In genomic region chr1:62901375-62901774, GRCm38 (mm10) we compare ENCODE assay signal across 12 mouse cellular contexts.
DNase-seq lines count a peak whose midpoint lies in the region; ATAC-seq lines count a peak whose summit lies in the region.
"Had no signal": no experiment of that assay in that cellular context is flagged by ENCODE, and none has a peak within 500 bp of the region (broad histone marks: within the 10 kb centered on the region; RNA-seq: fewer than 3 reads in every experiment).

No protein-coding gene starts in this region.

- H3K27me3 ChIP-seq in embryonic facial prominence, embryonic 14.5 days (replicated peaks; ENCODE audit: control insufficient read depth, insufficient read depth, low read length), result no peaks in the 10 kb centered on the region
- H3K27me3 ChIP-seq: forebrain, embryonic 12.5 days; hindbrain, embryonic 15.5 days had no signal

- no peak for ATAC-seq in embryonic facial prominence, embryonic 14.5 days (ENCODE audit: low read depth)

- peak; percentile 20 for DNase-seq in embryo, embryonic 10 days (ENCODE audit: low spot score)
- no peak for DNase-seq in embryo, embryonic 10.5 days (ENCODE audit: low spot score)
- peak; percentile 67 to 75 for DNase-seq in left cerebral cortex, adult 18-20 months (ENCODE audit: low spot score in 2 of 2)
- DNase-seq in left cerebral cortex, postnatal 10 days (ENCODE audit: extremely low spot score in 1 of 2, low spot score in 2 of 2), result no peak
- peak; percentile 71 for DNase-seq in embryonic facial prominence, embryonic 14.5 days (ENCODE audit: low spot score)
- DNase-seq in left cerebral cortex, adult 9 months (ENCODE audit: low spot score in 2 of 2), result peak; percentile 15 to 73
- no peak for DNase-seq in ovary, postnatal 14 days (ENCODE audit: low spot score)
- no peak for DNase-seq in adrenal gland, postnatal 4 days (ENCODE audit: low spot score in 2 of 2)

- H3K9ac ChIP-seq in embryonic facial prominence, embryonic 14.5 days (ENCODE audit: low read depth, low read length), result no peak overlapping the region
- H3K9ac ChIP-seq: forebrain, embryonic 12.5 days; hindbrain, embryonic 15.5 days had no signal

- H3K36me3 ChIP-seq in embryonic facial prominence, embryonic 14.5 days (ENCODE audit: control insufficient read depth, insufficient read depth, low read length), result no peaks in the 10 kb centered on the region
- H3K36me3 ChIP-seq: forebrain, embryonic 12.5 days; heart, embryonic 10.5 days; hindbrain, embryonic 15.5 days had no signal

- 48% methylated on average over 6 of the region's 6 CpGs for WGBS in embryonic facial prominence, embryonic 14.5 days

- H3K9me3 ChIP-seq in embryonic facial prominence, embryonic 14.5 days (ENCODE audit: control insufficient read depth, low read length), result no peaks in the 10 kb centered on the region
- H3K9me3 ChIP-seq: forebrain, embryonic 12.5 days; heart, embryonic 10.5 days; hindbrain, embryonic 15.5 days had no signal

- peaks cover 14% of the 10 kb centered on the region; the same call in 1 of the 2 replicates for H3K4me1 ChIP-seq in embryonic facial prominence, embryonic 14.5 days (ENCODE audit: control insufficient read depth, insufficient read depth, low read length)
- H3K4me1 ChIP-seq: heart, embryonic 10.5 days had no signal

- H3K4me2 ChIP-seq in embryonic facial prominence, embryonic 14.5 days (ENCODE audit: low read depth, low read length), result no peak overlapping the region
- H3K4me2 ChIP-seq: forebrain, embryonic 12.5 days; hindbrain, embryonic 15.5 days; liver, embryonic 11.5 days had no signal

- H3K27ac ChIP-seq in embryonic facial prominence, embryonic 14.5 days (replicated peaks; ENCODE audit: low read depth, low read length), result no peak overlapping the region
- H3K27ac ChIP-seq: forebrain, embryonic 12.5 days; heart, embryonic 10.5 days; hindbrain, embryonic 15.5 days had no signal

- intact Hi-C loops in left cerebral cortex, postnatal 10 days (cut with DNase I), result no loop called here

- H3K4me3 ChIP-seq in embryonic facial prominence, embryonic 14.5 days (ENCODE audit: low read depth, low read length), result no peak overlapping the region
- H3K4me3 ChIP-seq: forebrain, embryonic 12.5 days; heart, embryonic 10.5 days; hindbrain, embryonic 15.5 days had no signal

Comparison
In these comparisons a context has a peak if more than half of its experiments do, and no peak if none do; other contexts are left out.
1. DNase-seq: peak in embryo, embryonic 10 days (single experiment), left cerebral cortex, adult 18-20 months (2 of 2), embryonic facial prominence, embryonic 14.5 days (single experiment) and left cerebral cortex, adult 9 months (2 of 2); none in embryo, embryonic 10.5 days (single experiment), left cerebral cortex, postnatal 10 days (0 of 2), ovary, postnatal 14 days (single experiment) and adrenal gland, postnatal 4 days (0 of 2).